Mouse (Mus musculus) kidney, adult 2 months (tissue): ENCODE data around the gene Tub. TPM values are rescaled to one million over a fixed set of nuclear protein-coding genes. Genes with fewer than 3 reads are reported as not detected.

Experiments
- DNase-seq: peaks from one replicate; pipeline ENCODE4 v3.0.0; 2021
- H3K27ac ChIP-seq: fragments of 200-500 bp; 2 replicates; pipeline ENCODE4 v1.5.1; 2012; ENCODE audit warnings: low read depth, low read length, control low read depth, inconsistent platforms; ENCODE audit not compliant: insufficient read depth
- H3K27me3 ChIP-seq: fragments of 200-500 bp; replicated peaks from 2 replicates; pipeline ENCODE4 v1.6.1; 2012; ENCODE audit warnings: mild to moderate bottlenecking, moderate library complexity, low read length, inconsistent platforms; ENCODE audit not compliant: control insufficient read depth, insufficient read depth
- H3K36me3 ChIP-seq: fragments of 200-500 bp; 2 replicates; pipeline ENCODE4 v1.6.1; 2012; ENCODE audit warnings: mild to moderate bottlenecking, moderate library complexity, low read length, inconsistent platforms; ENCODE audit not compliant: control insufficient read depth, insufficient read depth
- H3K4me1 ChIP-seq: fragments of 200-500 bp; 2 replicates; pipeline ENCODE4 v1.6.1; 2011; ENCODE audit warnings: low read length; ENCODE audit not compliant: control insufficient read depth, insufficient read depth
- H3K4me3 ChIP-seq: fragments of 200-500 bp; 2 replicates; pipeline ENCODE4 v1.5.1; 2011; ENCODE audit warnings: mild to moderate bottlenecking, low read depth, low read length, control low read depth; ENCODE audit not compliant: insufficient read depth
- CTCF ChIP-seq: fragments of 200-500 bp; conservative IDR thresholded peaks from 2 replicates; pipeline ENCODE4 v1.5.1; 2011; ENCODE audit warnings: low read depth, mild to moderate bottlenecking, control low read depth, low read length, moderate library complexity, mixed read lengths; ENCODE audit not compliant: insufficient read depth, insufficient read length
- POLR2A ChIP-seq: fragments of 200-500 bp; IDR thresholded peaks from one replicate; pipeline ENCODE4 v1.6.1; 2011; ENCODE audit warnings: low read depth, low read length, control low read depth
- WGBS: fragments of 180-500 bp; shearing (Covaris S2); methylation state at CpG from one replicate; pipeline ENCODE4 v1.1.7; 2018; 5-methylcytosine and 5-hydroxymethylcytosine counted together
- polyA plus RNA-seq: library from polyadenylated mRNA; depleted of rRNA; stranded (reverse); fragments of >200 nt; gene quantifications from 2 replicates; pipeline ENCODE4 v1.2.3, GENCODE M21; 2012

The Tub gene
- polyA plus RNA-seq, 1 experiment = 0.52 TPM

GRCm38 (mm10) chr7:109016378-109016923 lies 66.3 kb downstream of the Tub start:
- Histone ChIP-seq H3K4me1 (no peaks in the 10 kb centered on the region), H3K4me3 (no peak overlapping the region), H3K27me3 (no peaks in the 10 kb centered on the region), H3K27ac (no peak overlapping the region), H3K36me3 (no peaks in the 10 kb centered on the region)
- DNase-seq = no peak
- 40% methylated on average over 5 of the region's 5 CpGs for WGBS
- TF ChIP-seq POLR2A = no peak
- no peak for TF ChIP-seq CTCF

- WGBS = 92% methylated on average over 7 of the region's 7 CpGs
- no peak for DNase-seq
- no peak for TF ChIP-seq POLR2A
- no peak for TF ChIP-seq CTCF
- Histone ChIP-seq H3K4me1 (no peaks in the 10 kb centered on the region), H3K27ac (no peak overlapping the region), H3K4me3 (no peak overlapping the region), H3K27me3 (no peaks in the 10 kb centered on the region), H3K36me3 (no peaks in the 10 kb centered on the region)
Observed at GRCm38 (mm10) chr7:109019243-109019642, 69.1 kb downstream of the Tub start.

DNA sequence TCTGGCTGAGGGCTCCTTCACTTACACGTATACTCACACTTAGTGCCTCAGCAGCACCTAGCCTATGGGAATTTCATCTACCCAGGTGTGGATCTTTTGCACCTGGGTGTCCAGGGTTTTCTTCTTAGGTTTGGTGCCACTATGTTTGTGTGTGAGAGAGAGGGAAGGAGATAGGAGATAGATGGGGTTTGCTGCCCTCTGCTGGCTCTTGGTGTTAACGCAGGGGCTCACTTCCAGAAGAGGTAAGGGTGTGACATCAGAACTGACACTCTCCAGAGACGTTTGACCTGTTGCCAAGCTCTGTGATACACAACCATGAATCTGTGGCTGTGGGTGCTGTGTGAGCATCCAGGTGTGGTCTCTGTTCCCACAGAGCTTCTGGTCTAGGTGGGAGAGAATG lies 71.3 kb downstream of the Tub start:
- H3K4me1 ChIP-seq = no peaks in the 10 kb centered on the region
- peak; percentile 61 for DNase-seq
- no peaks in the 10 kb centered on the region for H3K36me3 ChIP-seq
- H3K27me3 ChIP-seq = no peaks in the 10 kb centered on the region
- no peak overlapping the region for H3K27ac ChIP-seq
- H3K4me3 ChIP-seq = no peak overlapping the region
- 11% methylated on average over 3 of the region's 3 CpGs for WGBS
- TF ChIP-seq POLR2A = no peak
- peak; percentile 81 for TF ChIP-seq CTCF

- H3K4me3 ChIP-seq = no peak overlapping the region
- no peaks in the 10 kb centered on the region for H3K36me3 ChIP-seq
- peak; percentile 14 for DNase-seq
- no peaks in the 10 kb centered on the region for H3K4me1 ChIP-seq
- no peak overlapping the region for H3K27ac ChIP-seq
- no peaks in the 10 kb centered on the region for H3K27me3 ChIP-seq
- TF ChIP-seq POLR2A = no peak
- WGBS = 65% methylated on average over 7 of the region's 7 CpGs
Observed at GRCm38 (mm10) chr7:109025743-109026142, 75.6 kb downstream of the Tub start.

DNA sequence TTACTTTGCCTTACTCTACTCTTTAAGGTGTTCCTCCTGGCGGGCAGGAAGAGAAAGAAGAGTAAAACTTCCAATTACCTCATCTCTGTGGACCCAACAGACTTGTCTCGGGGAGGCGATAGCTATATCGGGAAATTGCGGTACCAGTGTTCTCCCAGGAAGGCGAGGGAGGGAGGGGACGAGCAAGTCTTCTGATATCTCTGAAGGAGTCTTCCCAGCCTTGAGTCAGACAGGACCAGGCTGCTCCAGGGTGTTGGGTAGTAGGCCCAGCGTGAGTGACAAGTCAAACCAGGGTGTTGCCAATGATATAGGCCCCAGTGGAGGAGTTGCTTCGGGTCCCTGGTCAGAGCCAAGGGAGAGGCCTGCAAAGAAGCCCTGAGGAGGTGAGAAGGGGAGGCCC lies 76.8 kb downstream of the Tub start:
- Histone ChIP-seq H3K27ac (no peak overlapping the region), H3K36me3 (no peaks in the 10 kb centered on the region), H3K4me1 (no peaks in the 10 kb centered on the region), H3K4me3 (no peak overlapping the region), H3K27me3 (no peaks in the 10 kb centered on the region)
- TF ChIP-seq POLR2A = no peak
- no peak for TF ChIP-seq CTCF
- no peak for DNase-seq
- 88% methylated on average over 9 of the region's 9 CpGs for WGBS

DNA sequence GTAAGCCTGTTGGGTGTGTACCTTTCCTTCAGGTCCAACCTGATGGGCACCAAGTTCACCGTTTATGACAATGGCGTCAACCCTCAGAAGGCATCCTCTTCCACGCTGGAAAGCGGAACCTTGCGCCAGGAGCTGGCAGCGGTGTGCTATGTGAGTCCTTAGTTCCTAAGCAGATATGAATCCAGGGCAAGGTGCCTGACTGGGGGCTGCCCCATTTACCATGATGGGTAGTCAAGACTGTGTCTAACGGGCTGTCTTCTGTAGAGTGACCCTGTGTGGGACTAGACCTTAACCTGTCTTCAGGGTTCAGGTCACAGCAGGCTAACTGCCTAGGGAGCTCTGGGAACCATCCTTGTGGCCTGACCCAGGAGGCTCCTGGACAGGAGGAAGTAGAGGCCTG lies 77.6 kb downstream of the Tub start:
- H3K36me3 ChIP-seq = no peaks in the 10 kb centered on the region
- 96% methylated on average over 7 of the region's 7 CpGs for WGBS
- no peak overlapping the region for H3K27ac ChIP-seq
- H3K4me1 ChIP-seq = no peaks in the 10 kb centered on the region
- TF ChIP-seq CTCF (no peak), POLR2A (no peak)
- H3K4me3 ChIP-seq = no peak overlapping the region
- no peaks in the 10 kb centered on the region for H3K27me3 ChIP-seq
- no peak for DNase-seq

GRCm38 (mm10) chr7:109028204-109028603 lies 78.1 kb downstream of the Tub start:
- no peaks in the 10 kb centered on the region for H3K4me1 ChIP-seq
- peak; percentile 67 for DNase-seq
- 27% methylated on average over 6 of the region's 6 CpGs for WGBS
- TF ChIP-seq CTCF (peak; percentile 30), POLR2A (no peak)
- no peaks in the 10 kb centered on the region for H3K27me3 ChIP-seq
- H3K36me3 ChIP-seq = no peaks in the 10 kb centered on the region
- H3K4me3 ChIP-seq = no peak overlapping the region
- no peak overlapping the region for H3K27ac ChIP-seq

GRCm38 (mm10) chr7:109029961-109030465 lies 79.9 kb downstream of the Tub start:
- TF ChIP-seq POLR2A = no peak
- no peak for TF ChIP-seq CTCF
- no peaks in the 10 kb centered on the region for H3K4me1 ChIP-seq
- WGBS = 83% methylated on average over 6 of the region's 6 CpGs
- H3K27ac ChIP-seq = no peak overlapping the region
- H3K27me3 ChIP-seq = no peaks in the 10 kb centered on the region
- H3K36me3 ChIP-seq = no peaks in the 10 kb centered on the region
- no peak for DNase-seq
- H3K4me3 ChIP-seq = no peak overlapping the region
